25 mouse cellular contexts compared by ENCODE assay signal in the genomic region with DNA sequence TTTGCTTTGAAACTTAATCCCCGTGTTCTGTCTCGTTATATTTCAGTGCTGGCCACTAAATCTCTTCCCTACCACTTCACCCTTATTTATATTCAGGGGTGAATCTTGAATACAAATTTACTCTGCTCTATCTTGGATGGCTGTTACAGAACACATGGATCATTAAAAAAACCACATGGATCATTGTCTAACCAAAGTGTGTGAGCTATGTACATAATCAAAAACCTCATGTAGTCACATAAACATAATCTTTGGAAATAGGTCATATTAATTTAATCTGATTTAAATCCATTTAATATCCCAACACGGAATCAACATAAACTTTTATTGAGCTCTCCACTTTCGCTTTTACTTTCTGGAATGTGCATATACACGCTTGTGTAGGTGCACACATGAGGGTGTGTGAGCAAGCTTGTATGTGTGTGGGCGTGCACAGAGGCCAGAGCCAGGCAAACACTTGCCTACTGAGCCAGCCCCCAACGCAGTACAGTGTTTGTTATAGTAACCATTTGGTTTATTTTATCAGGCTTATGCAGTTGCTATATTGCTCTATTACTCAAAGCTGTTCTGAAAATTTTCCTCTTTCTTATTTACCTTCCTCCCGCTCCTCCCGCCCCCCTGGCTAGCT. TPM values are rescaled to one million over a fixed set of nuclear protein-coding genes. Genes with fewer than 3 reads are reported as not detected.
DNase-seq lines count a peak whose midpoint lies in the region; ATAC-seq lines count a peak whose summit lies in the region.
"Had no signal": no experiment of that assay in that cellular context is flagged by ENCODE, and none has a peak within 500 bp of the region (broad histone marks: within the 10 kb centered on the region; RNA-seq: fewer than 3 reads in every experiment).

No protein-coding gene starts in this region.

- ATAC-seq in hindbrain, embryonic 16.5 days: 0 out of 2 replicates have a peak, but pooled peaks have one; percentile 4
- ATAC-seq in forebrain, embryonic 15.5 days (replicated peaks): peak; percentile 57; the same call in 1 of the 2 replicates
- ATAC-seq in stomach, embryonic 15.5 days (ENCODE audit: insufficient read depth, low FRiP score, low read depth): no peak; the same call in 1 of the 2 replicates
- ATAC-seq: activated CD4-positive, CD25-positive, alpha-beta regulatory T cell, adult 4 months had no signal

- H3K4me3 ChIP-seq in hindbrain, embryonic 16.5 days (ENCODE audit: low read length): no peak overlapping the region
- no peak overlapping the region for H3K4me3 ChIP-seq in hindbrain, embryonic 10.5 days
- no peak overlapping the region for H3K4me3 ChIP-seq in forebrain, embryonic 15.5 days
- no peak overlapping the region for H3K4me3 ChIP-seq in stomach, embryonic 15.5 days (replicated peaks)
- H3K4me3 ChIP-seq: limb, embryonic 13.5 days; liver, embryonic 13.5 days; myocyte had no signal

- H3K36me3 ChIP-seq in hindbrain, embryonic 16.5 days (ENCODE audit: control insufficient read depth, insufficient read depth, low read length): no peaks in the 10 kb centered on the region
- no peaks in the 10 kb centered on the region for H3K36me3 ChIP-seq in hindbrain, embryonic 10.5 days
- no peaks in the 10 kb centered on the region for H3K36me3 ChIP-seq in forebrain, embryonic 15.5 days
- H3K36me3 ChIP-seq in stomach, embryonic 15.5 days: no peaks in the 10 kb centered on the region
- H3K36me3 ChIP-seq: limb, embryonic 13.5 days; liver, embryonic 13.5 days had no signal

- H3K27ac ChIP-seq in hindbrain, embryonic 16.5 days (ENCODE audit: low read depth, low read length): no peak overlapping the region
- H3K27ac ChIP-seq in hindbrain, embryonic 10.5 days: no peak overlapping the region
- H3K27ac ChIP-seq in forebrain, embryonic 15.5 days (replicated peaks): peak overlapping the region; percentile 83
- no peak overlapping the region for H3K27ac ChIP-seq in stomach, embryonic 15.5 days
- H3K27ac ChIP-seq: limb, embryonic 13.5 days; liver, embryonic 13.5 days had no signal

- no peaks in the 10 kb centered on the region for H3K27me3 ChIP-seq in hindbrain, embryonic 16.5 days (replicated peaks; ENCODE audit: control insufficient read depth, insufficient read depth, low read length)
- no peaks in the 10 kb centered on the region for H3K27me3 ChIP-seq in hindbrain, embryonic 10.5 days (ENCODE audit: insufficient read depth, poor library complexity, severe bottlenecking)
- H3K27me3 ChIP-seq in forebrain, embryonic 15.5 days: no peaks in the 10 kb centered on the region
- no peaks in the 10 kb centered on the region for H3K27me3 ChIP-seq in stomach, embryonic 15.5 days (replicated peaks)
- H3K27me3 ChIP-seq: limb, embryonic 13.5 days; liver, embryonic 13.5 days had no signal

- H3K9ac ChIP-seq in hindbrain, embryonic 16.5 days (ENCODE audit: low read depth, low read length): no peak overlapping the region
- H3K9ac ChIP-seq in forebrain, embryonic 15.5 days (replicated peaks): no peak overlapping the region
- H3K9ac ChIP-seq in stomach, embryonic 15.5 days: no peak overlapping the region
- H3K9ac ChIP-seq: limb, embryonic 13.5 days; liver, embryonic 13.5 days had no signal

- no peaks in the 10 kb centered on the region for H3K9me3 ChIP-seq in hindbrain, embryonic 16.5 days (ENCODE audit: control insufficient read depth, low read length)
- no peaks in the 10 kb centered on the region for H3K9me3 ChIP-seq in hindbrain, embryonic 10.5 days
- H3K9me3 ChIP-seq in forebrain, embryonic 15.5 days: no peaks in the 10 kb centered on the region
- no peaks in the 10 kb centered on the region for H3K9me3 ChIP-seq in stomach, embryonic 15.5 days
- H3K9me3 ChIP-seq: limb, embryonic 13.5 days; liver, embryonic 13.5 days had no signal

- no peak overlapping the region for H3K4me2 ChIP-seq in hindbrain, embryonic 16.5 days (ENCODE audit: low read length)
- H3K4me2 ChIP-seq in forebrain, embryonic 15.5 days (replicated peaks): no peak overlapping the region
- 0 out of 2 replicates have a peak overlapping the region, but pooled peaks have one; percentile 1 for H3K4me2 ChIP-seq in stomach, embryonic 15.5 days
- H3K4me2 ChIP-seq: heart, embryonic 11.5 days; limb, embryonic 13.5 days; liver, embryonic 13.5 days had no signal

- no peak for DNase-seq in hindbrain, embryonic 10.5 days (ENCODE audit: low spot score)
- peak; percentile 8 for DNase-seq in brain, adult 2 months (ENCODE audit: low read depth, low spot score)
- DNase-seq in lung, postnatal 25 days (ENCODE audit: low spot score): no peak
- DNase-seq in liver: no peak
- DNase-seq: adrenal gland, adult 8-10 months; cerebellum, adult 2 months; cerebellum, postnatal 25 days; gastrocnemius, postnatal 10 days; heart, postnatal 10 days; kidney, adult 8-10 months; kidney, postnatal 14 days; layer of hippocampus, postnatal 36 days; liver, embryonic 13.5 days; lung, adult 2 months; lung, postnatal 14 days; right cerebral cortex, adult 18-20 months; right cerebral cortex, postnatal 4 days; thymus, postnatal 14 days had no signal

- WGBS in hindbrain, embryonic 16.5 days: 86% methylated on average over 9 of the region's 9 CpGs
- 86% methylated on average over 9 of the region's 9 CpGs for WGBS in hindbrain, embryonic 10.5 days
- 74% methylated on average over 9 of the region's 9 CpGs for WGBS in forebrain, embryonic 15.5 days
- WGBS in stomach, embryonic 15.5 days: 42% methylated on average over 9 of the region's 9 CpGs

- H3K4me1 ChIP-seq in hindbrain, embryonic 16.5 days (ENCODE audit: control insufficient read depth, insufficient read depth, low read depth, low read length): no peaks in the 10 kb centered on the region
- peaks cover 6% of the 10 kb centered on the region; the same call in 1 of the 2 replicates for H3K4me1 ChIP-seq in hindbrain, embryonic 10.5 days (replicated peaks)
- peaks cover 18% of the 10 kb centered on the region for H3K4me1 ChIP-seq in forebrain, embryonic 15.5 days
- H3K4me1 ChIP-seq in stomach, embryonic 15.5 days: 0 out of 2 replicates have a peak, but pooled peaks cover 9% of the 10 kb centered on the region
- H3K4me1 ChIP-seq: liver, embryonic 13.5 days had no signal

RNA-seq across cellular contexts. Expression of a gene that starts 52.2 kb away (rescaled TPM):
- polyA plus RNA-seq in hindbrain, embryonic 16.5 days (2015; fragmentation: Nextera tagmentation; extraction: Ambion mirVana): 15.8 and 17.4 TPM in 2 replicates
- polyA plus RNA-seq in hindbrain, embryonic 10.5 days (2016; fragmentation: Nextera tagmentation; extraction: Ambion mirVana): 15.4 and 19.3 TPM in 2 replicates
- 22.0 and 23.8 TPM in 2 replicates for polyA plus RNA-seq in forebrain, embryonic 15.5 days (2015; fragmentation: Nextera tagmentation; extraction: Ambion mirVana)
- polyA plus RNA-seq in stomach, embryonic 15.5 days (2015; fragmentation: Nextera tagmentation; extraction: Ambion mirVana): 12.3 and 13.7 TPM in 2 replicates
